Mouse (Mus musculus): ENCODE measurements around the gene Exosc8. TPM values are rescaled to one million over a fixed set of nuclear protein-coding genes. Genes with fewer than 3 reads are reported as not detected.
A peak's percentile ranks its signal among the peaks of the same experiment; 100 is the strongest.
"Not testable (repeated sequence)": the region's sequence is repeated elsewhere in the genome, so short reads cannot be mapped to it uniquely, and the experiment has no call there.

Exosc8 gene
- polyA plus RNA-seq (2017; shearing (Covaris generic)) = 100 to 1,000 TPM; 218 to 259 TPM

GRCm38 (mm10) chr3:54735247-54736046, at the start of gene Exosc8, which contains the start of gene Alg5:
TSS of gene Exosc8 (minus strand) at chr3:54735393.
TSS of gene Alg5 (plus strand) at chr3:54735539.
- ATAC-seq = peak; percentile 76

- no peak for ATAC-seq
These were observed 40.9 kb upstream of the Exosc8 start for GRCm38 (mm10) chr3:54775989-54776631.

GRCm38 (mm10) chr3:54773613-54774012, 38.4 kb upstream of the Exosc8 start:
- no peak for ATAC-seq

- no peak for ATAC-seq
These were observed 34.4 kb upstream of the Exosc8 start for GRCm38 (mm10) chr3:54769349-54770275.

GRCm38 (mm10) chr3:54768592-54768991, 33.4 kb upstream of the Exosc8 start:
- no peak for ATAC-seq

GRCm38 (mm10) chr3:54766811-54767210, 31.6 kb upstream of the Exosc8 start:
- ATAC-seq = no peak

GRCm38 (mm10) chr3:54766034-54766433, 30.8 kb upstream of the Exosc8 start:
- no peak for ATAC-seq

- not testable (repeated sequence) for ATAC-seq
These were observed 30.3 kb upstream of the Exosc8 start for GRCm38 (mm10) chr3:54765521-54765920.

- ATAC-seq = no peak
These were observed 29.2 kb upstream of the Exosc8 start for GRCm38 (mm10) chr3:54764418-54764817.

- no peak for ATAC-seq
These were observed 26.1 kb upstream of the Exosc8 start for GRCm38 (mm10) chr3:54761258-54761657.

- ATAC-seq = no peak
These were observed 25.3 kb upstream of the Exosc8 start for GRCm38 (mm10) chr3:54760321-54761115.

- ATAC-seq = no peak
These were observed 24.0 kb upstream of the Exosc8 start for GRCm38 (mm10) chr3:54759211-54759610.

- ATAC-seq = no peak
These were observed 22.3 kb upstream of the Exosc8 start for GRCm38 (mm10) chr3:54757446-54757845.

GRCm38 (mm10) chr3:54756058-54756457, 20.9 kb upstream of the Exosc8 start:
- no peak for ATAC-seq

- ATAC-seq = no peak
These were observed 20.2 kb upstream of the Exosc8 start, which contains the start of gene Smad9 for GRCm38 (mm10) chr3:54755145-54756041. TSS of gene Smad9 (plus strand) at chr3:54755582.

GRCm38 (mm10) chr3:54753411-54753810, 18.2 kb upstream of the Exosc8 start:
- ATAC-seq = no peak

- peak; percentile 51 for ATAC-seq
These were observed 10.6 kb upstream of the Exosc8 start for GRCm38 (mm10) chr3:54745799-54746198.

- no peak for ATAC-seq
These were observed 6.8 kb upstream of the Exosc8 start for GRCm38 (mm10) chr3:54741965-54742364.

- no peak for ATAC-seq
These were observed 2.1 kb upstream of the Exosc8 start for GRCm38 (mm10) chr3:54737317-54737716.

- ATAC-seq = no peak
These were observed 1.1 kb upstream of the Exosc8 start for GRCm38 (mm10) chr3:54736101-54736927.
